Mouse (Mus musculus) adrenal gland, postnatal 10 days (tissue): ENCODE results near the gene Ttpal. TPM values are rescaled to one million over a fixed set of nuclear protein-coding genes. Genes with fewer than 3 reads are reported as not detected.
A peak's percentile ranks its signal among the peaks of the same experiment; 100 is the strongest.

ENCODE experiments used
- DNase-seq: peaks from one replicate; pipeline ENCODE4 v3.0.0; 2021; ENCODE audit warnings: mixed read lengths
- total RNA-seq, 2 experiments: library from RNA; stranded (reverse); gene quantifications; 2 replicates each; pipeline ENCODE4 v1.2.3; 2021

Gene Ttpal
- total RNA-seq, 2 experiments from 2014 or later: 24.8 to 26.4 TPM

- peak; percentile 41 for DNase-seq
Observed at GRCm38 (mm10) chr2:163661371-163661850, 59.3 kb downstream of the Ttpal start.

- no peak for DNase-seq
Observed at GRCm38 (mm10) chr2:163662076-163662475, 60.0 kb downstream of the Ttpal start.

GRCm38 (mm10) chr2:163662698-163663221, 60.6 kb downstream of the Ttpal start:
- DNase-seq: no peak

GRCm38 (mm10) chr2:163663930-163664329, 61.8 kb downstream of the Ttpal start:
- no peak for DNase-seq

GRCm38 (mm10) chr2:163667045-163667444, 64.9 kb downstream of the Ttpal start:
- DNase-seq: no peak

Other genes starting within 250 kb of the Ttpal start
- 10 to 100 TPM; 11.5 to 23.5 TPM for gene Jph2, start 204.3 kb upstream of the Ttpal start, total RNA-seq
- 10 to 100 TPM; 34.6 to 34.8 TPM for gene Oser1, start 177.6 kb upstream of the Ttpal start, total RNA-seq
- gene Gdap1l1, start 163.8 kb upstream of the Ttpal start, total RNA-seq: 1 to 10 TPM; 3.4 to 4.3 TPM
- gene Fitm2, start 129.7 kb upstream of the Ttpal start, total RNA-seq: 10 to 100 TPM; 76.9 to 91.9 TPM
- gene R3hdml, start 110.0 kb upstream of the Ttpal start, total RNA-seq: not detected
- gene Hnf4a, start 95.5 kb upstream of the Ttpal start, total RNA-seq: 10 to 100 TPM; 11.8 to 51.8 TPM
- 100 to 1,000 TPM; 350 to 392 TPM for gene Serinc3, start 42.8 kb downstream of the Ttpal start, total RNA-seq
- 10 to 100 TPM; 46.9 to 60.8 TPM for gene Pkig, start 56.1 kb downstream of the Ttpal start, total RNA-seq
- 1 to 10 TPM; 3.8 to 4.0 TPM for gene Ada, start 147.9 kb downstream of the Ttpal start, total RNA-seq
- under 1 TPM in 1 of 2 experiments, not detected in 1; 0.69 TPM for gene Ccn5, start 218.5 kb downstream of the Ttpal start, total RNA-seq